Mouse (Mus musculus) megakaryocyte, embryonic 14.5 days (primary cell): ENCODE measurements around the gene Slc6a12.

Experiments
- FLI1 ChIP-seq: IDR thresholded peaks from 2 replicates; pipeline ENCODE4 v1.6.1; 2012; ENCODE audit warnings: low read length, inconsistent platforms, mixed read lengths
- GATA1 ChIP-seq: IDR thresholded peaks from 3 replicates; pipeline ENCODE4 v1.6.1; 2012; ENCODE audit warnings: mixed read lengths, low read length, inconsistent platforms, borderline replicate concordance

DNA sequence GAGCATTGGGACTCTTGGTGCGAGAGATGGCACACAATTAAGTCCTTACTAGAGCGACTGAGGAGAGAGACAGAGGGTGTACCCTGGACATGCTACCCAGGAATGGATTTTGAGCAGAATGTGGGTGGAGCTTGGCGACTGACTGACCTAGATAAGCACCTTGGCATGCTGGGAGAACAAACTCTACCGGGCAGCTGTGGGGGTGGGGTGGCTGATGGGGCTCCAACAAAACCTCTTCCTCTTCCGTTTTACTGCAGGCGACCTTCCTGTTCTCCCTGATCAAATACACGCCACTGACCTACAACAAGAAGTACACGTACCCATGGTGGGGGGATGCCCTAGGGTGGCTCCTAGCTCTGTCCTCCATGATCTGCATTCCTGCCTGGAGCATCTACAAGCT is 6.3 kb upstream of the Slc6a12 start:
- TF ChIP-seq GATA1 (no peak), FLI1 (no peak)
